Mouse (Mus musculus): Measurements from ENCODE around the gene Atp6v0b.

DNA sequence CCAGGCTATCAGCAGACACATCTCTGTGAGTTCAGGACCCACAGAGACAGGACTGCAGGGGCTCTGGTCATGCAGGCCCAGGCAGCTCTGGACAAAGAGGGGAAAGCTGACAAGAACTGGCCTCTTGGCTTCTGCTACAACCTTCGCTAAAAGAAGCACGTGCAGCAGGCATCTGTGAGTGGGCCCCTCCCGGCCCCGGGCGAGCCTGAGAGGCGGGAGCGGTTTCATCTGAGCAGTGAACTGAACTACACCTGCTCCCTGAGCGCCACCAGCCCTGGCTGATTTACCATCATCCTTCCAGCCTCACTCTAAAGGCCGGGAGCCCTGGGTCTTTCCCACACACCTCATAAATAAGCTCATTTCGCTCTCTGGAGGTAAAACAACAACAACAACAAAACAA, 8.8 kb downstream of the Atp6v0b start:
- no peak for TF ChIP-seq CTCF (IDR thresholded peaks at IDR 0.05; ENCODE audit: control insufficient read depth, insufficient read depth, insufficient read length)
- no peak for TF ChIP-seq USF1 (IDR thresholded peaks at IDR 0.05; ENCODE audit: low read depth)
